Mouse (Mus musculus) skeletal muscle tissue, adult 2 months (tissue): ENCODE measurements around the gene Hoxa4.
A peak's percentile ranks its signal among the peaks of the same experiment; 100 is the strongest.

Experiments used
- DNase-seq: peaks from one replicate; pipeline ENCODE4 v3.0.0-alpha.2; 2012; ENCODE audit warnings: low read depth, low spot score

Hoxa4 gene

GRCm38 (mm10) chr6:52165441-52166370 lies 25.8 kb downstream of the Hoxa4 start:
- no peak for DNase-seq

- no peak for DNase-seq
Observed at GRCm38 (mm10) chr6:52164626-52165440, 26.7 kb downstream of the Hoxa4 start, which contains the start of gene Hoxa2. Gene Hoxa2 (minus strand): TSS chr6:52164831.

- DNase-seq, result no peak
Observed at GRCm38 (mm10) chr6:52164051-52164625, 27.4 kb downstream of the Hoxa4 start.

GRCm38 (mm10) chr6:52163366-52164031 lies 28.1 kb downstream of the Hoxa4 start:
- DNase-seq, result no peak

- DNase-seq, result no peak
Observed at GRCm38 (mm10) chr6:52162611-52163365, 28.8 kb downstream of the Hoxa4 start.

- DNase-seq, result no peak
Observed at GRCm38 (mm10) chr6:52162093-52162380, 29.5 kb downstream of the Hoxa4 start.

GRCm38 (mm10) chr6:52161336-52162092 lies 30.0 kb downstream of the Hoxa4 start:
- DNase-seq, result no peak

- DNase-seq, result peak; percentile 68
Observed at GRCm38 (mm10) chr6:52160511-52161335, 30.8 kb downstream of the Hoxa4 start.

GRCm38 (mm10) chr6:52159979-52160378 lies 31.6 kb downstream of the Hoxa4 start:
- peak; percentile 55 for DNase-seq

GRCm38 (mm10) chr6:52159164-52159761 lies 32.3 kb downstream of the Hoxa4 start:
- DNase-seq, result peak; percentile 25

- peak; percentile 64 for DNase-seq
Observed at GRCm38 (mm10) chr6:52158276-52159051, 33.1 kb downstream of the Hoxa4 start, which contains the start of gene Hoxa1. Gene Hoxa1 (minus strand): TSS chr6:52158317.

- DNase-seq, result no peak
Observed at GRCm38 (mm10) chr6:52157466-52158275, 33.9 kb downstream of the Hoxa4 start.

GRCm38 (mm10) chr6:52156551-52157200 lies 34.9 kb downstream of the Hoxa4 start:
- DNase-seq, result no peak

GRCm38 (mm10) chr6:52155471-52155870 lies 36.1 kb downstream of the Hoxa4 start:
- no peak for DNase-seq

- no peak for DNase-seq
Observed at GRCm38 (mm10) chr6:52154044-52154443, 37.5 kb downstream of the Hoxa4 start.

GRCm38 (mm10) chr6:52153270-52153669 lies 38.3 kb downstream of the Hoxa4 start:
- no peak for DNase-seq
